Mouse (Mus musculus) cerebellum, adult 2 months (tissue): ENCODE results near the gene Ubl4b.

Experiments used
- CTCF ChIP-seq: fragments of 200-500 bp; IDR thresholded peaks from 2 replicates; pipeline ENCODE4 v1.5.1; 2011; ENCODE audit warnings: low read depth, mild to moderate bottlenecking, control low read depth, low read length, moderate library complexity, borderline replicate concordance; ENCODE audit not compliant: insufficient read depth
- POLR2A ChIP-seq: fragments of 200-500 bp; IDR thresholded peaks from 2 replicates; pipeline ENCODE4 v1.6.1; 2011; ENCODE audit warnings: low read length, control low read depth, borderline replicate concordance; ENCODE audit not compliant: insufficient read depth

DNA sequence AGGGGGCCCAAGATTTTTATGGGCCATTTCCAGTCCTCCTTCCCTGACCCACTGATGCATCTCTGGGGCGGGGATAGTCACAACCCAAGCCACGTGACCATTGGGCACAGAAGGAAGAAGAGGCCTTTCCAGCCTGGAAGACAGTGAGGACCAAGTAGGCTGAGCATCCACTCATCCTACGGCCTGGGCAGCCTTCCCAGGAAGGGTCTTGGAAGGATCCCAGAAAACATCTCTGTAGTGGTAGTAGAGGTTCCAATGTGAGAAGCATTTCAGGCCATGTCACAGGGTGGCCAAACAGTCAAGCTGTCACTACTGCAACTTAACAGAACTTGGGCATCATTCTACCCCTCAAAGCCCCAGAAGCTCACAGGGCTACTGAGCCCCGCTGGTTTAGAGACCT is 7.7 kb upstream of the Ubl4b start:
- TF ChIP-seq CTCF (no peak), POLR2A (no peak)
